Mouse (Mus musculus) bone marrow macrophage, adult 2 months (primary cell): ENCODE measurements around the gene Unc5cl. TPM values are rescaled to one million over a fixed set of nuclear protein-coding genes. Genes with fewer than 3 reads are reported as not detected.

ENCODE experiments used
- H3K27ac ChIP-seq: 2 replicates; pipeline ENCODE4 v1.5.1; 2012; ENCODE audit warnings: low read depth, low read length; ENCODE audit not compliant: insufficient read depth
- H3K4me1 ChIP-seq: 2 replicates; pipeline ENCODE4 v1.6.1; 2012; ENCODE audit warnings: low read length; ENCODE audit not compliant: control insufficient read depth, insufficient read depth
- H3K4me3 ChIP-seq: 2 replicates; pipeline ENCODE4 v1.5.1; 2012; ENCODE audit warnings: mild to moderate bottlenecking, low read length, moderate library complexity; ENCODE audit not compliant: insufficient read depth
- CTCF ChIP-seq: IDR thresholded peaks from 2 replicates; pipeline ENCODE4 v1.5.1; 2012; ENCODE audit warnings: low read depth, mild to moderate bottlenecking, low read length, moderate library complexity
- POLR2A ChIP-seq: IDR thresholded peaks from 2 replicates; pipeline ENCODE4 v1.6.1; 2012; ENCODE audit warnings: mild to moderate bottlenecking, low read depth, low read length, borderline replicate concordance
- polyA plus RNA-seq: library from polyadenylated mRNA; stranded (reverse); fragments of >200 nt; gene quantifications from 2 replicates; pipeline ENCODE4 v1.2.4, GENCODE M21; 2012; ENCODE audit not compliant: missing spikeins, insufficient read depth, insufficient read length

The Unc5cl gene
- polyA plus RNA-seq = not detected in 2 replicates

GRCm38 (mm10) chr17:48454688-48455087 lies at the start of gene Unc5cl:
TSS of gene Unc5cl (plus strand) at chr17:48454901.
- Histone ChIP-seq H3K27ac (no peak within 1 kb of the TSS), H3K4me1 (no peaks in the 10 kb centered on the region), H3K4me3 (no peak within 1 kb of the TSS)
- TF ChIP-seq CTCF = no peak
- no peak for TF ChIP-seq POLR2A

DNA sequence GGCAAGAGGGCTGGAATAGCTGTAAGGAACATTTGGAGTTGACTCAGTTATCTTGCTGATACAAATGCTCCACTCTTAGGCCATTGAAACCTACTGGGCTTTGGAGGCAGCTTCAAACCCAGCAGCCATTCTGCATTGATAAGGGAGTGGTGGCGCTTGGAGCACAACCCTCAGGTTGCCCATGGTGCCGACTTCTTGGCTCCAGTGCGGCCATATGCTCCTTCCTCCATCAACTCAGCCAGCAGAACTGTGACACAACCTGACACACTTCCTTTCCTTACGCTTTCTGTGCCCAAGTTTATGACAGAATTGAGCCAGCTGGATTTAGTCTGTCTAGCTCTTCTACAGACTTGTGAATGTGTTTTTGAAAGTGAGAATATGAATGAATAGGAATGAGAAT lies 47.5 kb upstream of the Unc5cl start:
- TF ChIP-seq CTCF (no peak), POLR2A (no peak)
- no peak overlapping the region for H3K27ac ChIP-seq
- H3K4me1 ChIP-seq = peaks cover 28% of the 10 kb centered on the region
- no peak overlapping the region for H3K4me3 ChIP-seq

DNA sequence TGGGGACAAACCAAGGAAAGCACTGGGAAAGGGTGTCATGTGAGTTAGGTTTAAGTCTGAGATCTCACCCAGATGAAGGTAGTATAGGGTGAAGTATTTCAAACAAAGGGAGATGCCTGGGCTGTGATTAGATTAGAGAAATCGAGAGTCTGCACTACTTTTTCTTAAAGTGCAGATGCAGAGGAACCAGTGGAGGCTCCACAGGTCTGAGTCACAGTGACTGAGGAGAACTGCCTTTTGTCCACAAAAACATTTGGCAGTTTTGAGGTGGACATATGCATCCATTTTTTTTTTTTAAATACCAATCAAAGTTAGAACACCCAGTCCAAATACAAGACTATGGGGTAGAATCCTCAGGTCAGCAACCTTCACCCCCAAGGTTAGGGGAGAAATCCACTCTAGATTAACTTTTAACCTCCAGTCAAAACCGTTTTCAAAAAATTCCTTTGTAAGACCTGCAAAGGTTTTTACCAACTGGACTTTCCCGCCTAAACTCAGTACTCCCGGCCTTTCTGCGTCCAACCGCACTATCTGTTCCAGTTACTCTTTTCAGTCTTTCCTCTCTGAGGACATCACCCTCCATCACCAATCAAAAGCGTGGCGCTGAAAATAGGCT lies 46.7 kb upstream of the Unc5cl start:
- H3K4me1 ChIP-seq = peaks cover 26% of the 10 kb centered on the region
- peak overlapping the region; percentile 89 for H3K4me3 ChIP-seq
- TF ChIP-seq POLR2A (no peak), CTCF (no peak)
- peak overlapping the region; percentile 98 for H3K27ac ChIP-seq

- TF ChIP-seq POLR2A = no peak
- no peak for TF ChIP-seq CTCF
- peaks cover 26% of the 10 kb centered on the region for H3K4me1 ChIP-seq
- H3K4me3 ChIP-seq = peak overlapping the region; percentile 89
- peak overlapping the region; percentile 98 for H3K27ac ChIP-seq
Measured at GRCm38 (mm10) chr17:48408526-48409291, 46.0 kb upstream of the Unc5cl start.

DNA sequence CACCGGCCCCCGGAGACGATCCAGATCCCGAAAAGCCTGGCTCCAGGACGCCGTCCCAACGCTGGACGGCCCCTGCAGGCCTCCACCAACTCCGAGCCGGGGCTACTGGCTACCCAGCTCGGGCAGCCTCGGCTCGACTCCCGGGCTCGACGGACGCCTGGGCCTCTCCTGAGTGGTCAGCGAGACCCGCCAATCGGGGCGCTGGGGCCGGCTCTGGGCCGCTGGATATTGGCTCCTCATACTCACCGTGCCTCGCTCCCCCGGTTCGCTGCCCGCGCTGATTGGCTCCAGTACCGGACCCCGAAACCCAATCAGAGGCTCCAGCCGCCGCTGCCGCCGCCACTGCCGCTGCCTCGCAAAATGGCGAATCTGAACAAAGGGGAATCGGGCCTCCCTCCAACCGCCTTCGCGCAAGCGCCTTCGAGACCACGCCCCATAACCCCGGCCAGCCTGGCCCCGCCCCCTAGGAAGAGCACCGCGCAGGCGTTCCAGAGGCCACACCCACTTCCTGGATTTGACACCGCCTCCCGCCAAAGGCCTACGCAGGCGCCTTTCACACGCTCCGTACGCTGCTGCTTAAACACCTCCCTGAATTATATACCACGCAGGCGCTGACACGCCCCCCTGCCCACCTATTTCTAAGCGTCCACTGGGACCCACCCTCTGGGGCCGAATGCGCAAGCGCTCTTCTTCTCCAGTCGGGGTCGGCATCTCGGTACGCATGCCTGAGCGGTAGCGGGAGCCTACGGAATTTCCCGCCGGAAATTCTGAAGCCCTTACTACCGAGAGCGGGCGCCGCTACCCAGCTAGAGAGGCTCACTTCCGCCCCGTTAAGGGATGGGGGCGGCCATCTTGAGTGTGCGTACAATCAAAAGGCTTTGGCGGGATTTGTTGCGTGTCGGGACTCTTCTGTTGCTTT lies 45.1 kb upstream of the Unc5cl start, which contains the start of the genes Nfya and Oard1:
Gene Nfya (minus strand): TSS at position 527 of the 919 bp plus-strand sequence.
Gene Oard1 (plus strand): TSS at position 635 of the 919 bp plus-strand sequence.
- H3K4me3 ChIP-seq = peak within 1 kb of the TSS; percentile 89
- TF ChIP-seq CTCF (no peak), POLR2A (no peak)
- H3K27ac ChIP-seq = peak within 1 kb of the TSS; percentile 98
- H3K4me1 ChIP-seq = peaks cover 22% of the 10 kb centered on the region

DNA sequence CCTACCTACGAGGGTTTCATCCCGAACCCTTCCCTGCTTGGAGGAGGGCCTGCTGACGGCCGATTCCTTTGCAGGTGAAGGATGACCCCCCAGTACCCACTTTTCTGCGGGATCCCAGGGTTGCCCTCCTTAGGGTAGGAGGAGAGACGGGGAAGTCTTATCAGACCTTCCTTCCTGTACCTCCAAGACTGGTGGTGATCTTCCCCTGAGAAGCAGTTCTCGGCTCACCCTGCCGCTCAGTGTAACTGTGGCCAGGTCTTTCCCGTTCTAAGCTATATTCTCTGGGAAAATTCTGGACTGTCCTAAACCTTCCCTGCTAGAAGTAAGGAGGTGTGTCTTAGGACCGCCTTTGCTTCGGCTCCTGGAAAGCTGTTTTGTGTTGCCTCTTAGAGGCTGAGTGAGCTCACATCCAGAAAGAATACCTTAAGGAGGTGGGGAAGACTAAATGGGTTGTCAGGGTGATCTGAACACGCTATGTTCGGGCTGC lies 44.4 kb upstream of the Unc5cl start:
- Histone ChIP-seq H3K4me3 (peak overlapping the region; percentile 77), H3K27ac (peak overlapping the region; percentile 89), H3K4me1 (peaks cover 22% of the 10 kb centered on the region)
- TF ChIP-seq CTCF (no peak), POLR2A (no peak)

DNA sequence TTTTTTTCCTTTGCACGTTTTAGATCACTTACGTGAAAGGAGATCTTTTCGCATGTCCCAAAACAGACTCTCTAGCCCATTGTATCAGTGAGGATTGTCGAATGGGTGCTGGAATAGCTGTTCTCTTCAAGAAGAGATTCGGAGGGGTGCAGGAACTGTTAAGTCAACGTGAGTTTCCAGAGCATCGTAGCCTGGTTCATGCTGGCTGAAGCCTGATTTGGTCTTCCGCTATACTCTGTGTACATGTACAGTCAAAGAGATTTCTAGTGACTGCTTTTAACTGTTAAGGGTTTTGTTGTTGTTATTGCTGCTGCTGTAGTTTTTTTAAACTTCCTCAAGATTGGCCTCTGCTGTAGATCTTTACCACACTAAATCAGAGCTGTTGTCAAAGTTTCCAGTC lies 43.5 kb upstream of the Unc5cl start:
- TF ChIP-seq CTCF (no peak), POLR2A (no peak)
- Histone ChIP-seq H3K27ac (0 out of 2 replicates have a peak overlapping the region, but pooled peaks have one; percentile 16), H3K4me3 (peak overlapping the region; percentile 77), H3K4me1 (peaks cover 20% of the 10 kb centered on the region)

- Histone ChIP-seq H3K27ac (no peak overlapping the region), H3K4me1 (peaks cover 14% of the 10 kb centered on the region)
- no peak for TF ChIP-seq CTCF
- TF ChIP-seq POLR2A = no peak
Measured at GRCm38 (mm10) chr17:48416011-48416410, 38.7 kb upstream of the Unc5cl start.

More at GRCm38 (mm10) chr17:48416011-48416410, 38.7 kb upstream of the Unc5cl start:
- H3K4me3 ChIP-seq = no peak overlapping the region
